Mouse (Mus musculus) thymus, postnatal 14 days (tissue): ENCODE results near the gene Ankfy1.
A peak's percentile ranks its signal among the peaks of the same experiment; 100 is the strongest.
"Not testable (repeated sequence)": the region's sequence is repeated elsewhere in the genome, so short reads cannot be mapped to it uniquely, and the experiment has no call there.

Experiments used
- DNase-seq: peaks from one replicate; pipeline ENCODE4 v3.0.0; 2021

Gene Ankfy1

DNA sequence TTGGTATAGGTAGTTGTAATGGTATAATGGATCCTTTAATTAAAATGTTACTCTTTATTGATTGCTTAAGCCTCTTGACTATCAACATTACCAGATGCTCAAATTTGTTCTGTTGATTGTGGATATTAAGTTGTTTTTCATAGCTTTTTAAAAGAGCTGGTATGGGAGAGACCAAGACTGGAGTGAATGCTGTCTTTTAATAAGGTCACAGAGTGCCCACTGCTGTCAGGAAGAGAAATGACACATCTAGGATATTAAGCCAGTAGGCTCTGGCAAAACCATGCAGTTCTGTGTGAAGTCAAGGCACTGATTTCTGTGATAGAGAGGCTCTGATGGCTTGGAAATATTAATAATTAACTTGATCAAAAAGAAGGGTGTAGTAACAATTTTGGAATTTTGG, 34.1 kb downstream of the Ankfy1 start:
- no peak for DNase-seq

DNA sequence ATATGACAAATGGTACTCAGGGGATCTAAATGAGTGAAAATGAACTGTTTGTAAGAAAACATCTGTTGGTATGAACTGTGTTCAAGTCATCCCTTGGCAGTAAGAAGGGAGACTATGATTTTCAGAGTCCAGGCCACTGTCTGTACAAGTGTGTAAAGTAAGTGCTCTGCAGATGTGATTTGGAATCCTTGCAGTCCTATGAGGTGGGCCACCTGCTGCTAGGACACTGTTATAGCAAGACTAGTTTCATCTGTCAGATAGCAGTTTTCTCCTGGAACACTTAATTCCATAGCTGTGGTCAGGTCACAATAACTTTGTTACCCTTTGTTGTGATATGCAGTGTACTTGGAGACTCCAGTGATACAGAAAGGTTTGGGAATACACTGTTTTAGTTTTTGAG, 36.2 kb downstream of the Ankfy1 start:
- DNase-seq: peak; percentile 22

DNA sequence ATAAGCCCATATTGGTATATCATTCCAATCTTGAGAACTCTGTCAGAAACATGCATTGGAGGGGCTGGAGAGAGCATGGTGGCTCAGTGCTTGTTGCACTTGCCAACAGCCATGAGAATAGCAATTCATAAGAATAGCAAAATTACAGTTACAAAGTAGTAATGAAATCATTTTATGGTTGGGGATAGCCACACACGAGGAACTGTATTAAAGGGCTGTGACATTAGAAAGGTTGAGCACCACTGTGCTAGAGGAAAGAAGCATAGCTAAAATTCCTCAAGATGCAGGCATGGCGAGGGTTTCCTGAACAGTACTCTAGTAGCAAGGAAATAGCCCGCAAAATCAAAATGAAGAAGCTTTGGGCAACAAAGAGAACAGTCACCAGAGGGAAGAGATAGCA, 43.9 kb downstream of the Ankfy1 start:
- DNase-seq: no peak

DNA sequence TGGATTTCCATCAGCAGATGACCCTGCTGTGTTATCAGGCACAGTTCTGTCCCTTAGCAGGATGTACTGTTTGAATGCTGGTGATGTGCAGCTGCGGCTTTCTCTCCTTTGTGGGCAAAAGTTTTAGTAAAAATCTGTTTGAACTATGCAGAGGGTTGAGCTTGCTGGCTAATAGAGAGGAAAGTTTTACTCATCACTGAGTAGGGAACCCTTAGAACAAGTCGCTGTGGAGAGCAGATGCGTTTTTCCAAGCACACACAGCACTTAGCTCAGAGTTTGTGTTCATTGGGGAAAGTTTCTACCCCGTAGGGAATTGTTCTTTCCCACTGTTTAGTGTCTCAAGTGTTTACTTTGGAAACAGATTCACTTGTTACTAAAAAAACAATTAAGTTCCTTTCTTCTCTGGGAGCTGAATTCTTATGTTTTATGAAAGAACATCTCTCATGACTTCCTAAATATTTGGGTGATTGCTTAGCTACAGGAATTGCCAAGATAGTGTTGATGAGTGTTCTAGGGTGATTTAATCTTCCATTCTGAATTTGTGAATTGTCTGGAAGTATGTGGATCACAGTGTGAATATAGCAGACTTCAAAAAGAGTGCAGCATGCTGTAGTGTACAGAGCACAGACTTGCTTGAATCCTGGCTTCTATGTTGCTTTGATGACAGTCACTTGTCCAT, 45.2 kb downstream of the Ankfy1 start:
- no peak for DNase-seq

DNA sequence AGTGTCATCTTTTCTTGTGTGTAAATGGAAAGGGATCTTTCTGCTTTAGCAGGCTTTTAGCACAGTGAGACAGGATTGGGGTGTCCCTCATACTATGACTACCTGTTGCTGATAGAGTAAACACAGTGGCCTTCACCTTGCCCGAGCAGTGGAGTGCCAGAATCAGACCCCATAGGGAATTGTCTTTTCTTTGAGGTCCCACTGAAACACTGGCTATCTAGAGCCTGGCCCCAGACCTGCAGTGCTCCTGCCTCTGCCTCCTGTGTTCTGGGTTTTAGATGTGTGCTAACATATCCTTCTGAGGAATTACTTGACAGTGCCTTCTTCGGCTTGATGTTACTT, 45.7 kb downstream of the Ankfy1 start:
- DNase-seq: no peak

DNA sequence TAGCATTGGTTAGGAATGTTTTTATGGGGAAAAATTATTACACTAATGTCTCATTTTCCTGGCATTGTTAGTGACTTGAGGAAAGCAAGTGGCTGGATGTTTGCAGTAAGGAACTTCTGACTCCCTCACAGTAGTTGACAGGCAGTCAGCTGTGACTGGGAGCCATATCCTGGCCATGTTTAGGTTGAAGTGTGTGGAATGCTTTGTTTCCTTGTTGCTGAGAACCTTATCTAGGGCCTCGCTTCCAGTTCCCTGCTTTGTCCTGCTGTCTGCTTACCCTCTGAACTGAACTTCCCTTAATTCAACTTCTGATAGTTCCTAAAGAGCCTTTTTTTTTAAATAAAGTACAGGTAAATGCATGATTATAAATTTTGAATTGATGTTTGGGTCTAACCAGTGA, 46.5 kb downstream of the Ankfy1 start:
- DNase-seq: no peak

DNA sequence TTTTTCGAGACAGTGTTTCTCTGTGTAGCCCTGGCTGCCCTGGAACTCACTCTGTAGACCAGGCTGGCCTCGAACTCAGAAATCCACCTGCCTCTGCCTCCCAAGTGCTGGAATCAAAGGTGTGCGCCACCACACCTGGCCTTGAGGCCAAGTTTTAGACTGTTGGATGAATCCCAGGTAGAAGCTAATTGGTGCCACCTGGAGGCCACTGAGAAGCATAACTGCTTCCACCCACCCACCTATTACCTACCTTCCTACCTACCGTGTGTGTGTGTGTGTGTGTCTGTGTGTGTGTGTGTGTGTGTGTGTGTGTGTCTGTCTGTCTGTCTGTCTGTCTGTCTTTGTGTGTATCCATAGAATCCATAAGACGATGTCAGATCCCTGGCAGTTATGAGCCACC, 47.7 kb downstream of the Ankfy1 start:
- peak; percentile 49 for DNase-seq

DNA sequence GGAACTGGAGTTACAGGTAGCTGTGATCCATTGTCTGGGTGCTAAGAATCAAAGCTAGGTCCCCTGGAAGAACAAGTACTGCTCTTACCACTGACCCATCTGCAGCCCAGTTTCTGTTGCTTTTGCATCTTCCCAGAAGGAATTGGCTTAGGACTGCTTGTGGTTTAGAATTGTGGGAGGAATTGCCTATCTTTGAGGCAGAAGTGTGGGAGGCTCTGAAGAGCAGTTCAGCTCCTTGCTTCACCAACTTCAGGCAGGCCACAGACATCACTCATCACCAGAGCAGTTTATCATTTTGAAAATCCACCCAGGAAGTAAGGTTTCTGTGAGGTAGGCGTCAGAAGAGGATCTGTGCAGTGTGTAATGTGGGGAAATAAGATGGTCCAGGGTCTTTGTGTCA, 49.2 kb downstream of the Ankfy1 start:
- no peak for DNase-seq

DNA sequence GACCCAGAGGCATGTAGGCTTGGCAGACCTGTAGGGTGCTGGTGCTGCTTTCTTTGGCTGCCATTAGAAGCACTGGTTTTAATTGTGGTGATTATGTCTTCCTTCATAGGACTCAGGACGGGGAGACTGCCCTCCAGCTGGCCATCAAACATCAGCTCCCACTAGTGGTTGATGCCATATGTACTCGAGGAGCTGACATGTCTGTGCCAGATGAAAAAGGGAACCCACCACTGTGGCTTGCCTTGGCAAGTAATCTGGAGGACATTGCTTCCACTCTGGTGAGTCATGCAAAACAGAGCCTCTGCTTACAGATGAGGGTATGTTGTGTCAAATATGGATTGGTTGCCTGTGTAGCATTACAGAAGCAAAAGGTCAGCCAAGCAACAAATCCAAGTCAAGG, 62.1 kb downstream of the Ankfy1 start:
- DNase-seq: no peak

DNA sequence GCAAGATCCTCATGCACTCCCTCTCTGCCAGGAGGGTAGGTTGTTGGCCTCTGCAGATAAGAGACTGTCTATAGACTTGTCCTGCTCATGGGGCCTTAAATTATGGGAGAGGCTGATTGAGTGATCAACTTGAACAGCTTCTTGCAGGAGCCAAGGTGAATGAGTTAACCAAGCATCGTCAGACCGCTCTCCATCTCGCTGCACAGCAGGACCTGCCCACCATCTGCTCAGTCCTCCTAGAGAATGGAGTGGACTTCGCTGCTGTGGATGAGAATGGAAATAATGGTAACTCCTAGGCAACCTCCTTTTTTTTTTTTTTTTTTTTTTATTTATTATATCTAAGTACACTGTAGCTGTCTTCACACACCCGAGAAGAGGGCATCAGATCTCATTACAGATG, 68.5 kb downstream of the Ankfy1 start:
- no peak for DNase-seq

DNA sequence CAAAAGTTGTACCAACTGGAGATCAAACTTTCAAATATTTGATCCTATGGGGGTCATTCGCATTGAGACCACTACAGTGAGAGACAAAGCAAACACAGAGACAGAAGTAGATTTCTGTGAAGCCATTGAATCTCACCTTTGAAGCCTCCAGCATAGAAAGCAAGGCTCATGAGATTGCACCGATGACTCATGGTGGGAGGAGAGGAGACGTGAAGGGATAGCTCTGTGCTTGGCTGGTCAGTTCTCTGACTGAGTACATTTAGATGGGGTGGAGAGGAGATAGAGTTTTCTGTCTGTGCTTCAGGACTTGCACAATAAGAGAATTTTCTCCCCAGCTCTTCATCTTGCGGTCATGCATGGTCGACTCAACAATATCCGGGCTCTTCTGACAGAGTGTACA, 69.8 kb downstream of the Ankfy1 start:
- no peak for DNase-seq

DNA sequence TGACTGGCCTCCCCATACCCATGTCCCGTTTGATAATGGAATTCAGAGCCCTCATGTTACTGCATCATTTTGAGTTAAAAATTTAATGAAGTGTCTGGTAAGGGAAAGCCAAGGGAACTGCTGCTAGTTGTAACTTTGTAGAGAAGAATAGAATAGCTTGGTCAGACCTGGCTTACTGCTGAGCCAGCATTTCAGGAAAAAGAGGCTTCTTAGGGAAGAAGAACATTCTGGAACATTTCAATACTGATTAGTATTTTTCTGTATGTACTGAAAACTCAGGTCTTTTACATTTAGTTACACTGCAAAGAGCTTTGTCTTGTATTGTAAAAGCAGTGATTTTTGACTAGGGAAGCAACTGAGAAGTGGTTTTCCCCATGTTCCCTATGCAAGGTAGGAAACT, 71.0 kb downstream of the Ankfy1 start:
- no peak for DNase-seq

DNA sequence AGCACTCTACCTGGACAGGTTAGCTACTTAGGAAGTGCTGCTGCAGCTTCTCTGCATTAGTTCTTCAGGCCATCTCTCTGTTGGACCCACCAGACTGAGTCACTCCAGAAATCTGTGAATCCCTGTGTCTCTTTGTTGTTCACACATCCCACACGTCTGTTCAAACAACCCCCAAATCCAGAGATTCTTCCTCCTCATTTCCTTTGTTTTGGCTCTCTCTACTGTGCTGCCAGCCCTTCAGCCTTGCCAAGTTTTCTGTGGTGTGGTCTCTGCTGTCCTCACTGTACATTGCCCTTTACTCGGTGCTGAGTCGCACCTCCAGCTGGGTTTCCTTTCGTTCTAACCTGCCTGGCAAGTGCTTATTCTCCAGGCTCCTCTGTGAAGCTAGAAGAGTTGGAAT, 74.5 kb downstream of the Ankfy1 start:
- no peak for DNase-seq

DNA sequence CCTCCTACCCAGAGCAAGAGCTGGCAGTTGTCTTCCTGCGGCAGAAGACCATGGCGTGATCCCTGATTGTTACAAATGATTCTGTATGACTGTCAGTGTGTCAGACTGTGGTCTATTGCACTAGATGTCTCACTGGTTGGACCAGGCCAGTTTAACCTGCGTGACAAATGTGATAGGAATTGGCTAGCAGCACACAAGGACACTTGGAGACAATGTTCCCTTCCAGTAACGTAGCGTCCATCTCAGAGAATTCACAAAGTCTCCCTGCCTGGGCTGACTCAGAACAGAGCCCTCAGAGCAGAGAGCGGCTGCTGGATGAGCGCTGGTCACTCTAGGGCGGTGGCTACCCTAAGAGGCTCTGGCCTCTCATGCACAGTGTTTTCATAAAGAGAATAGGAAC, 77.9 kb downstream of the Ankfy1 start:
- no peak for DNase-seq

DNA sequence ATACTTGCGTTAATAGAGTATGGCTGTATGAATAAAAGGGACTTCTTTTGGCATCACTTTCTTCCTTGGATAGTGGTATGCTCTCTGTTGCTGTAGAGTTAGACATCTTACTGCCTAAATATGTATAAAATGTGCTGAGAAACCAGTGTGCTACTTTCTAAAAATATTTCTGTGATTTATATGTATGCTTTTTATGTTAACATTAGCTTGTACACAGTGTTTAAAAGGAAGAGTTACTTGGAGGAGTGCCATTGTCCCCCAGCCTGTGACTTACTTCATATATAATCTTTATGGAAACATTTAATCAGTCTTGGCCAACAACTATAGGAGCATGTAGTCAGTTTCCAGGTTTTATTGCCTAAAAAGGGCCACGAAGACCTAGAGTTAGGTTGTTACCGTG, 79.3 kb downstream of the Ankfy1 start:
- DNase-seq: no peak

DNA sequence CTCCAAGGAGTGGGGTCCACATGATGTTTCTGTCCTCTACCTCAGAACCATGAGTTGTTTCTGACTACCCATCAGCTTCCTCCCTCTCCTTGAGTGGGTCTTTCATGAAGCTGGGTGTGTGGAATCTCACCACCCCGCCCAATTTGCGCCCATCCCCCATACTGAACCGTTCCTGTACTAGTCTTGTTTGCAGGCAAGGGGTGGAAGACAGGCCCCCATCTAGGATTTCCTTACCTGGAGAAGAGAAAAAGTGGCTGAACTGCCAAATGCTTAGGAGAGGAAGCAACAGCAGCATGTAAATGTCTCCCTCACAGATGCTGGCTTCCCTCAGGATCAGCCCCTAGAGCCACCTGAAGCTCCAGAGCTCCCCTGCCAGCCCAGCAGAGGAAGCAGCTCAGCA, 80.5 kb downstream of the Ankfy1 start:
- DNase-seq: no peak

DNA sequence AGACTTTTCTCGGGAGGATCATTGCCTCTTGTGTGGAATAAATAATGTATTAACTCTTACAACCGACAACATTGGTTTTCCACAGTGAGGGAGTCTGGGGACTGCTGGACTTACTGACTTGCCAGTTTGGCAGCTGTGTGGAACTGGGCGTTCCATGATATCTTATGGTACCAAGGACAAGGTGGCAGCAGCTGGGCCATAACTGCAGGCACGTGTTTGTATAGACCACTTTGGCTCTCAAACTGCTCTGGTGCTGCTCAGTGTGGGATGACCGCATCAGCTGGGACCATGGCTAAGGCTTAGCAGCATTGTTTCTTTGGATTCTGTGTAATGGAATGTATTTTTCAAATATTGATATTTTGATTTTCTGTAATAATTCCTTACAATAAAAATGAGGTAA, 81.0 kb downstream of the Ankfy1 start:
- DNase-seq: no peak

DNA sequence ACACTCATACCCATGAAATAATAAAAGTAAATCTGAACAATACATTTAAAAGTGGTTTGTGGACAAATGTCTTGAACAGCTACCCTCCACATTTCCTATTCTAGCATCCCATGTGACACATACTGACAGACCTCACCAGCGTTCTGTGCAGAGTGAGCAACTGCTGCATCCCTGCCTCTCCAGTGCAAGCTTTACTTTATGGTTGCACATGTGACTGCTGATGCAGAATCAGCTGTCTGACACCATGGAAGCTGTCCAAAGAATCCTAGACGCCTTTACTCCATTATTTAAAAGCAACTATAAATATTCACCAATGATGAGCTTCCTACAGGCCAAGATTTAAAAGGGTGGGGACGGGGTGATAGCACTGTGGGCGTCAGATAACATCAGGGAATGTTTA, 81.7 kb downstream of the Ankfy1 start:
- DNase-seq: no peak

DNA sequence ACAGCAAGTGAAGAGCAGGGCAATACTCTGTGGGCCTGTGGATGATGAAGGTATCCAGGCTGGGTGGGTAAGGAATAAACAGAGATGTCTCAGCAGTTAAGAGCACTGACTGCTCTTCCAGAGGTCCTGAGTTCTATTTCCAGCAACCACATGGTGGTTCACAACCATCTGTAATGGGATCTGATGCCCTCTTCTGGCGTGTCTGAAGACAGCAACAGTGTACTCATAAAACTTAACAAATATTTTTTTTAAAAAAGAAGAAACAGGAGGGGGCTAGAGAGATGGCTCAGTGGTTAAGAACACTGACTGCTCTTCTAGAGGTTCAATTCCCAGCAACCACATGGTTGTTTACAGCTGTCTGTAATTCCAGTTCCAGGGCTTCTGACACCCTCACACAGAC, 82.8 kb downstream of the Ankfy1 start:
- DNase-seq: not testable (repeated sequence)

DNA sequence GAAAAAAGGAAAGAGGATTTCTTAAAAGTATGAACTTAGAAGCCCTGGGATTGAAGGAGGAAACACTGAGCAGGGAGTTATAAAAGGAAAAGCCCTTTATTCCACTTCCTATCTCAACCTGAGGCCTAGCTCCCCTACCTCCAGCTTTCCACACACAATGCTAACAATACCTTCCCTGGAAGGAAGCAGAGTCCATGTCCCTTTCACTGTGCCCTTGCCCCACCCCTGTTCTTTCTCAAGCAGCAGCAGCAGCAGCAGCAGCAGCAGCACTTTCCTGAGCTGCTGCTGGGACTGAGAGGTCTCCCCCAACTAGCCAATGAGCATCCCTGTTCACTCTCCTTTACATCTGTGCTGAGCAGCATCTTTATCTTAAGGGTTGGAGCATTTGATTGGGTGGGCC, 89.2 kb downstream of the Ankfy1 start:
- no peak for DNase-seq

DNA sequence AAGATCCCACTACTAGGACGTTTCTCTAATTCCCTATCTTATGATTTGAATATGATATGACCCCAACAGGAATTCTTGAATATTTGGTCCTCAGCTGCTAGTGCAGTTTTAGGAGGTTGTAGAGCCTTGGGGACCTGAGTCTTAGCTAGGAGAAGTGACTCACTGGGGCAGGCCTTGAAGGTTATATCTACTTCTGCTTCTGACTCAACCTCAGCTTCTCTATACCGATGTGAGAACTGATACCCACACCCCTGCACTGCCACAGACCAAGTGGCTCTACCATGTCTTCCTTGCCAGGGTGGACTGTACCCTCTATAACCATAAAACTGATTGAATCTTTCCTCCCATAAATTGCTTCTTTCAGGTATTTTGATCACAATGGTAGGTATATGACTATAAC, 92.3 kb downstream of the Ankfy1 start:
- no peak for DNase-seq

DNA sequence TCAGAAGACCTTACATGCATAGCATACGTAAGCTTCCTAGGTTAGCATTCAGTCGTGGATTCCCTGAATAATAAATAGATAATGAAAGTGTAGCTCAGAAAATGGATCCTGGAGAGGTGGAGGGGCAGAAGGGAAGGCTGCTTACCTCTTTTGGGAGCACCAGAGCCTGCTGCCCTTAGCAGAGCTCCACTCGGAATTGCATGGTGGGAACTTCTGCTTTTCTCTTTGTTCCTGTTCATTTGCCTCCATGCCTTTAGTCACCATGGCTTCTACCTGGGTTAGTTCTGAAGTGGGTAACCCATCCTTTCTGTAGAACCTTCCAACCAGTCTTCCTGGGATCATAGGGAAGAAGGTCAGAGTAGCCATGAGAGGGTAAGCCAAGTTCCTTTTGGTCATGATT, 92.7 kb downstream of the Ankfy1 start:
- DNase-seq: no peak

DNA sequence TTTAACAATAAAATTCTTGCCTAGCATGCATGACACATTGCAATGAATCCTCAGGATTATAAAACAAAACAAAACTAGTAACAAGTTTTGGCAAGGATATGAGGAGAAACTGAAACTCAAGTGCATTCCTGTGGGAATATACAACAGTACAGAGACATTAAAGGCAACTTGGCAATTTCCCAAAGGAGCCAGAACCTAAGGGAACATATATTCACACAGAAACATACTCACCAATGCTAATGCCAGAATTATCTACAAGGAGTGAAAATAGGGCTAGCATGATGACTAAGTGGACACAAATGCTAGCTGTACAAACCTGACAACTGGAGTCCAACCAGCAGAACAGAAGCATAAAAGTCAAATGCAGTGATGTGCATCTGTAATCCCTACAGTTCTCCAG, 102.2 kb downstream of the Ankfy1 start:
- no peak for DNase-seq

DNA sequence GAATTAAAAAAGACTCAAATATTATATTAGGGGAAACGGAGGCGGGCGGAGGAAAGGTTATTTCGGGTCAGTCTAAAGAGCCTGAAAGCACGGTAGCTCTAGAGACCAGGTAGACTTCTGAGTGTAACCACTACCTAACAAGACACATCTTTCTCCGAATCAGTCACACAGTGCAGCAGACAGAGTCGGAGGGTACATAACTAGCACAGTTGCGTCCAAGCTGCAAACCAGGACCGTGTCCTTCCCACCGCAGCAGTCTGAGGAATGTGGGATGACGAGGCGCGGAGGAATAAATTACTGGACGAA, 105.3 kb downstream of the Ankfy1 start:
- DNase-seq: no peak

DNA sequence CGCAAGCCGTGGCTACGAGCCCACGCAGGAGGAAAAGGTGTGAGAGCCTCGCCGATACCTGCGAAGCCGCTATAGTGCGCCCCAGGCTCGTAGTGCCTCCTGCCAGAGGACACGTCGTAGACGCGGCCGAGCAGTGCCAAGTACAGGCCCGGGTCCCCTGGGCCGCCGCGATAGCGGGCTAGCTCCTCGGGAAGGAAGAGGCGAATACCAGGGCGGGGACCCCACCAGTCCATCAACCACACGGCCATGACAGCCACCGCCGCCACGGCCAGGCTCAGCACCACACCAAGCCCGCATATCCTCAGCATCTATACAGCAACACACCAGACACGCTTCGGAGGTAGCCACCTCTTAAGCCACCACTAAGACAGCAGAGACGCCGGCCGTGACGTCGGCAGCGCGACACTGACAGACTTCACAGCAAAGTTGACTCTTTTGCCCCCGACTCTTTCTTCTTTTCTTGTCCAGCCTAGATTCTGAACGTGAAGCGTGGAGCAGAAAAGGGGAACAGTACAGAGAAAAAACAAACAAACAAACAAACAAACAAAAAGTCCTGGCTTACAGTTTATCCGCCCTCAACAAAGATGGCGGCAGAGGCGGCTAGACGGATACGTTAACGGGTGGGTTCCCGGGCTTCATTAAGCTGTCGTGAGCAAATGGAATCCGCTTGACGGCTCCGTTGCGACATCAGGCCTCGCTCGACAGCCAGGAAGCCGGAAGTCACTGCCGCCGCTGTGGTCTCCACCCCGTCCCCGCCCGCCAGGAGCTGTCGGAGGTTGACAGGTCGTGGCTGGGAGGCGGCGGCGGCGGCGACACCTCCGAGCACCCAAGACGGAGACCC, 105.9 kb downstream of the Ankfy1 start, which contains the start of the genes Cyb5d2 and Zzef1:
Gene Cyb5d2 (minus strand): TSS at position 688 of the 841 bp plus-strand sequence.
Gene Zzef1 (plus strand): TSS at position 772 of the 841 bp plus-strand sequence.
- peak; percentile 95 for DNase-seq
